Mouse (Mus musculus) CH12.LX (cell line): ENCODE measurements at regions not wholly inside any gene's neighbourhood (a gene's known extent, or its start where the extent isn't known, plus 50 kb on each side); places are given as distances from the start of the nearest gene placed in this dataset.

Experiments
- CHD2 ChIP-seq: IDR thresholded peaks from 2 replicates; pipeline ENCODE4 v1.6.1; 2011; ENCODE audit warnings: low read length, improper control_type of control experiment
- CTCF ChIP-seq, 2 experiments: IDR thresholded peaks in 1 of 2; conservative IDR thresholded peaks in 1 of 2; 2 replicates each; pipeline ENCODE4 v1.5.1; 2011 to 2012; ENCODE audit warnings: low read depth in 2 of 2, low read length in 2 of 2, improper control_type of control experiment in 1 of 2, inconsistent platforms in 1 of 2, mild to moderate bottlenecking in 1 of 2, moderate library complexity in 1 of 2
- EP300 ChIP-seq: IDR thresholded peaks from 2 replicates; pipeline ENCODE4 v1.6.1; 2011; ENCODE audit warnings: low read length, improper control_type of control experiment
- HCFC1 ChIP-seq: IDR thresholded peaks from 2 replicates; pipeline ENCODE4 v1.6.1; 2012; ENCODE audit warnings: low read depth, mild to moderate bottlenecking, inconsistent platforms, low read length, improper control_type of control experiment
- MAX ChIP-seq: IDR thresholded peaks from 2 replicates; pipeline ENCODE4 v1.6.1; 2011; ENCODE audit warnings: low read length, improper control_type of control experiment
- MAZ ChIP-seq: IDR thresholded peaks from 2 replicates; pipeline ENCODE4 v1.6.1; 2012; ENCODE audit warnings: low read depth, mild to moderate bottlenecking, inconsistent platforms, low read length, improper control_type of control experiment, moderate library complexity
- MEF2A ChIP-seq: IDR thresholded peaks from 2 replicates; pipeline ENCODE4 v1.6.1; 2014; ENCODE audit warnings: low read depth, mild to moderate bottlenecking, inconsistent platforms, low read length, improper control_type of control experiment, borderline replicate concordance
- MXI1 ChIP-seq: IDR thresholded peaks from 2 replicates; pipeline ENCODE4 v1.6.1; 2011; ENCODE audit warnings: mild to moderate bottlenecking, low read depth, low read length, improper control_type of control experiment
- NELFE ChIP-seq: IDR thresholded peaks from 2 replicates; pipeline ENCODE4 v1.6.1; 2011; ENCODE audit warnings: low read depth, low read length, improper control_type of control experiment
- POLR2A ChIP-seq: IDR thresholded peaks from 2 replicates; pipeline ENCODE4 v1.6.1; 2011; ENCODE audit warnings: low read depth, mild to moderate bottlenecking, improper control_type of control experiment, low read length
- POLR2AphosphoS2 ChIP-seq: IDR thresholded peaks from 2 replicates; pipeline ENCODE4 v1.6.1; 2011; ENCODE audit warnings: low read depth, low read length, improper control_type of control experiment
- USF1 ChIP-seq: IDR thresholded peaks from 2 replicates; pipeline ENCODE4 v1.6.1; 2014; ENCODE audit warnings: low read depth, mild to moderate bottlenecking, inconsistent platforms, low read length, improper control_type of control experiment
- ZMIZ1 ChIP-seq: IDR thresholded peaks from 2 replicates; pipeline ENCODE4 v1.6.1; 2012; ENCODE audit warnings: low read depth, mild to moderate bottlenecking, inconsistent platforms, low read length, improper control_type of control experiment
- ZNF384 ChIP-seq: IDR thresholded peaks from 2 replicates; pipeline ENCODE4 v1.6.1; 2012; ENCODE audit warnings: low read depth, low read length, improper control_type of control experiment, inconsistent platforms

- TF ChIP-seq ZMIZ1 (no peak), MXI1 (no peak), EP300 (no peak), CTCF (conservative IDR thresholded peaks at IDR 0.05 in 1 of 2, IDR thresholded peaks at IDR 0.05 in 1 of 2; ENCODE audit: low read depth in 2 of 2, low read length in 2 of 2) (no peak), ZNF384 (no peak), MAX (no peak), POLR2AphosphoS2 (no peak), POLR2A (no peak), CHD2 (no peak), USF1 (no peak), NELFE (no peak), HCFC1 (no peak), MAZ (no peak), MEF2A (no peak)
Observed at GRCm38 (mm10) chr11:63282541-63282940, 153.8 kb downstream of the Pmp22 start.
